Mouse (Mus musculus) c-Kit-negative CD71-positive TER-119-positive erythroid progenitor cells, embryonic 14.5 days (primary cell): ENCODE data around the gene Synj2.
"Not testable (repeated sequence)": the region's sequence is repeated elsewhere in the genome, so short reads cannot be mapped to it uniquely, and the experiment has no call there.

Experiments
- DNase-seq: peaks from one replicate; pipeline ENCODE4 v3.0.0-alpha.2; 2013; ENCODE audit warnings: low read depth, low spot score

The Synj2 gene

DNA sequence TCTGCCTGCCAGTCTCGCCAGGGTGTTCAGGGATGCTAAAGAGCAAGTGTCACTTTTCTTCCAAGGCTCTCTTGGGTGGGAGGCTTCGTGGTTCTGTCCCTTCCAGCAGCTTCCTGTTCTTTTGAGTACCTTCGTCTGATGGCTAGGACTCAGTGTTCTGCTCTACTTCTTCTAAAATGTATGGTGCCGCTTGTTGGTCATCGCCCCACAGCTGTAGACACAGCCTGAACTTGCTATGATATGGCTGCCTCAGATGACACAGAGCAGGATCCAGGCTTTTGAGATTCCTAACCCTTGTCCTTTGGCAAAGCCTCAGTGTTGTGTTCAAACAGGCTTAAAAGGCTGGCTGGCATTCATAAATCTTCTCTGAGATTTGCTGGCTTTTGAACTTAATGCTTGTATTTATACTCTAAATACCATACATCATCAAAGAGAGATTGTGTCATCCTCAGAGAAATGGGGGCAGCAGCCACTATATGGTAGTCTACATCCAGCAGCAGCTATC is 58.0 kb downstream of the Synj2 start:
- DNase-seq, result no peak

DNA sequence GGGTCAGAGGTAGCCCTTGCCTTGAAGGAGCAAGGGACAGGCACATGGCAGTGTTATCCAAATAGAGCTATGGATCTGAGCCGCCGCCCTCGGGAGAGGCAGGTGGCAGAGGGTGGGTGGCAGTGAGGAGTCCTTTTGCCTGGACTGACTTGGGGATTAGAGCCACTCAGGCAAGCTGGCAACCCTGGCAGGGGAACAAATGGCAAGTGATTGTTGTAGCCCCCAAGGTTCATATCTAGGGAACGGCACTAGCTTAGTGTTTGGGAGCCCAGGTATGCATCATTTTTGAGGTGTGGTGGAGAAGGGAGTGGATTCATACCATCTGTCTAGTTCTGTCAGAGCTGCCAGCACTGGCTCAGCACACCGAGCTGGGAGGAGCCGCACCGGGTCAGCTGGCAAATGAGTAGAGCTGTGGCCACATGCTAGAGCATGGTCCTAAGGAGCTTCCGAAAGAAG is 59.8 kb downstream of the Synj2 start:
- DNase-seq, result no peak

DNA sequence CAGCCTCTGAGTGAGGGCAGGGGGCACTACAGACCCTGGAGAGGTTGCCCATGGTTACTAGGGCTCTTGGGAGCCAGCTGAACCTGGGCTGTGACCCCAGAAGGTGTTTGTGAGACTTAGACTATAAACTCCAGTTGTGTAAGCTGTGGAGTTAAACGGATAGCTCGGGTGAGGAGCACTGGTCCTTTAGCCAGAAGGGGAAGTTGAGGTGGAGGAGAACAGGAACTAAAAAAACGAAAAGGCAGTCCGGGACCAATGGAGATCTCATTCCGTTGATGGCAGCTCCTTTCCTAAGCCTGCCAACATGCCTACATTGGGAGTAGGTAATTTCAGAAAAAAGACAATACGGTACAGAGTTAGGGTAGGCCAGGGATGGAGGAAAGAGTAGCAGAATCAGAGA is 60.3 kb downstream of the Synj2 start:
- DNase-seq, result no peak

DNA sequence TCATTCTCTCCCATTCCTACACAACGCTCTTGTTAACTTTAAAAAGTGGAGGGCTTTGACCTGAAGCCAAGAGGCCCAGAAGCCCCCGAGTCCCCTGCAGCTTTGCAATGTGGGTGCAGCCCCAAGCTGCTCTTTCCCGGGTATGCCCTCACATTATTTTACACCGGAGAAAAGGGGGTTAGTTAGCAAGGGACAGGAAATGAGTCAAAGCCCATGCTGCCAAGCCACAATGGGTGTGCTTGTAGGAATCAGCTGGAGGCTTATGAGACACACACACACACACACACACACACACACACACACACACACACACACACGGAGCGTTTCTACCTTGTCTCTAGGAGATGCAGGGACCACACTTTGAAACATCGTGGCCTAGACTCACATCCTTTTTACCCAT is 60.8 kb downstream of the Synj2 start:
- DNase-seq, result no peak

DNA sequence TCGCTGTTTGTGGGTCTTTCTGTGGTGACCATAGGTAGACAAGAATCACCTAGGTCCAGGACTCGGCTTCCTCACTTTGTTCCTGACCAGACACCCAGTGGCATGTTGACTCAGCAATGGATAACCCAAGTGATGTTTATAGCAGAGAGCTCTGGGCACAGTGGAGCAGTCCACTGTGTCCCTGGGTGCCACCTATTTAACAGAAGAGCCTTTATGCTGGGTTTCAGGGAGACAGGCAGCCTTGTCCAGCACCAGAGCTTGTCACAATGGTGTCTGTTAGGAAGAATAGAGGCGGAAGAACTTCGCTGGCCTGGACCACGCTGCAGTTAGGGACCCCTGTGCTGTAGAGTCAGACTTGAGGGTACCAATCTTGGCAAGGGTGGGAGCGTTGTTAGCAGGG is 61.5 kb downstream of the Synj2 start:
- no peak for DNase-seq

DNA sequence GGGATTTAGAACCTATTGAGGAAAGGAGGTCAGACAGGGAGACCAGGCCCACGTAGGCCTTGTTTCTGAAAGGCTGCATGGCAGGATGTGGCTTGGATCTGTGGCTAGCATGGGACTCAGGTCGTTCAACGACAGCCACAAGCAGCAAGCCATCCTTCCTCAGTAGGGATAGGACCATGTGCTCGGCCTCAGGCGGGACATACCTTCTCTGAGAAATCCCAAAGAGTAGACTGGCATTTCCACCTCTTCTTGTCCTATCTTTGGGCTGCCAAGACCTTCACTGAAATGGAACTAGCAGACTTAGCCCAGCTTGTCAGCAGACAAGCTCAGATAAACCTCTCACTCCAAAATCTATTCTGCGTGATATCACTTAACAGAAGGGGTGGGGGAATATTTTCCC is 62.6 kb downstream of the Synj2 start:
- DNase-seq, result no peak

DNA sequence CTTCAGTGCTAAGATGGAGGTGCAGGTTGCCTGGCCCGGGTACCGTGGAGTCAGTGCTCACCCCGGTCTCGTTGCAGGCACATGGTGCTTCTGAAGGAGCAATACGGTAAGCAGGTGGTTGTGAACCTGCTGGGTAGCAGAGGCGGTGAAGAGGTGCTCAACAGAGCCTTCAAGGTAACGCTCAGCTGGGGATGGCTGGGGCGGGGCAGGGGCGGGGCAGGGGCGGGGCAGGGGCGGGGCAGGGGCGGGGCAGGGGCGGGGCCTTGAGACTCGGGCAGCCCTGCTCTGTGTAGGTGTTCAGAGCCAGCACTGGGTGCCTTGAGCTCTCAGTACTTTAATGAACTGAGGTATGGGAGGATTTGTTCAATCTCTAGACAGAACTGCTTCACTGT is 64.2 kb downstream of the Synj2 start:
- DNase-seq, result no peak

DNA sequence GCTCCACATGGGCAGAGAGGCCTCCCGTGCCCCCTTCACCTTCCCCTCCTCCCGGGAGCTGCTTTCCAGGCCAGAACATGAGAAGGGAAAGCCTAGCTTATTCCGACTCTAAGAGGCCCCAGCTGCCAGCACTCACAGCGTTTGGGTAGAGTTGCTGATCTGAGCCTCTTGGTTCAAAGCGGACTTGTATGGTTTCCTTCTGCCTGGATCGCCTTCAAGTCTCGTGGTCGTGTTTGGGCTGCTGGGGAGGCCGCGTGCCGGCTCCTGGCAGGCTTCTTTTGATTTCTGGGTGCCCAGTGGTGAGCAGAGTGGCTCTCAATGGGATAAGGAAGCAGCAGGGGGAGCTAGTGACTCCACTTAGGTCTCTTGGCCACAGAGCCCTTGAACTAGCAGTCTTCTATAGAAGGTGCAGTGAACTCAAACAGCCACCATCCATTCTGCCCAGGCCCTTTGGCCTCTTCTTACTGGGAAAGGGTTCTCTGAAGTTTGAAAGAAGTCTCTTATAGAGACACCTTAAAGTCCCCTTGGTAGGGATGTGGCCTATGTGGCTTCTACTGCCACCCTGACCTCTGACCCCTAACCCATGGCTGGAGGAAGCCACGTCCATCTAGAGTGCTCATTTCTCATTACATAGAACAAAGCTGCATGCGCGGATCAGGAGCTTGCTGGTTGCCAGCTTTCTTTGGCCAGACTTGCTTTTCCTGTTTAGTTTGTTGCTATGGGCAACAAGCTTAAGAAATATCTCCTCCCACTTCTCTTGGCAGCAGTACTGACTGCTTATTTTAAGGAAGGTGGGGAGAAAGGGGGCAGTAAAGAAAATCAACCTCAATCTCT is 64.8 kb downstream of the Synj2 start:
- DNase-seq, result no peak

DNA sequence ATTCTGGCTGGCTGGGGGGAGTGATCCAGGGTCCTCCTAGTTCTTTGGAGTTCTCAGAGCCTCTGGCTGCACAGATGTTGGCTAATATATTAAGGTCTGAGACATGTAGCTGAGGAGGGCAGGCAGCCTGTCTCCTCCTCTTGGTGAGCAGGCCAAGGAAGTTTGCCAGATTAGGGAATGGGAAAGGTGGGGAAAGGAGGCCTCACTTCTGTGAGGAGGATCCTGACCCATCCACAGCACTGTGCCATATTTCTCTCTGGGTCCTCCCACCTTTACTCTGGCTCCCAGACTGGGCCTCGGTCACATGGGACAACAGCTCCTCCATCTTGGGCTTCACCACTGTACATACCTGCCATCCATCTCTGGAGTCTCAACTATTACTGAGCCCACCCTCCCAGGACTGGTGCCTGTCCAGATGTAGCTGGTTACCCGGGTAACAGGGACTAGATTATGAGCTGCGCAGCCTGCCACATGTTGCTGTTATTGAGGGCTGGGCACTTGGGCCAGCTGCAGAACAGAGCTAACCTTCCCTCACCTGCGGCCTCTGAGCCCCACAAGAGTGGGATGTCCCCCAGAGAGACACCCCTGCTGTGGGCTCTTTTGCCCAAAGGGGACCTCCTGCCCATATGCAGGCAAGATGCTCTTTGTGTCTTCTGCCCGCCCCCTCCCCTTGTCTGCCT is 66.2 kb downstream of the Synj2 start:
- DNase-seq, result no peak

DNA sequence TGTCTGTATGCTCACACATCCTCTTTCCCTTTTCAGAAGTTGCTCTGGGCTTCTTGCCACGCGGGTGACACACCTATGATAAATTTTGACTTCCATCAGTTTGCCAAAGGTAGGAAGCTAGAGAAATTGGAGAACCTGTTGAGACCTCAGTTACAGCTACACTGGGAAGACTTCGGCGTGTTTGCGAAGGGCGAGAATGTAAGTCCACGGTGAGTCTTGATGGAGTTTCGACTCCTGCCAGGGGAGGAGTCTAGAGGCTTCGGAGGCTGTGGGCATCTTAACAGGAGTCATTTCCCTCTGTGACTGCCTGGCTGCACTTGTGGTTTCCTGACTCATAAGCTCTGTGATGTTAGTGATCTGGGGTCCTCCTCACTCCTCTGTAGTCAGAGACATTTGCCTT is 66.8 kb downstream of the Synj2 start:
- DNase-seq, result no peak

DNA sequence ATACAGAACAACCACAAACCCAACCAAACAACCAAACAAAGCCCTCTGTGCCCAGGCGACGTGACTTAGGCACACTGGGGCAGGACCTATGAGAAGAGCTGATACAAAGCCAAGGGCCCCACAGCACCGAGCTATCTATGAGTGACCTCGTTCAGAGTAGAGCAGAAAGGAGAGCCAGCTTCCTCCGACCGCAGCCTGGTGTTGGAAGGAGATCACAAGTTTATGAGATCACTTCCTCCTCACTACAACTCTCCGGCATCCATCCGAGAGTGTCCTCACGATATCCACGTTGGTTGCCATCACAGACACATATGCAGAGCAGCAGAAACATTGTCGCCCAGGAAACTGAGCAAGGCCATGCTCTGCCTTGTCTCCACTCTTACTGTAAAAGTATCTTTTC is 67.5 kb downstream of the Synj2 start:
- DNase-seq, result no peak

DNA sequence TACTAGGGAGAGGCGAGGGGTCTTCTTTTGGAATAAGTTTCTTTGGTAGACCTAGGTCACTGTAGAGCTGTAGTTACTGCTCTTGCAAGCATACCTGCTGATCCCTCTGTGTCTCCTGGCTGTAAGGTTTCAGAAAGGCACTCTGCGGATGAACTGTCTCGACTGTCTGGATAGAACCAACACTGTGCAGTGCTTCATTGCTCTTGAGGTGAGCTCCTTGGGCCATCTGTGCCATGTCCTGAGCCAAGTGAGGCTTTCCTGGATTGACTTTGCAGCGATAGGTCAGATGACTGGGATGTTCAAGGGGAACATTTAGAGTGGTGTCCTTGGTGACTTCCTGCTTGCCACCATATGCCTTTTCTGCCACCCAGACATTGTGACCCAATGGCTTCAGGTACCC is 68.5 kb downstream of the Synj2 start:
- no peak for DNase-seq

DNA sequence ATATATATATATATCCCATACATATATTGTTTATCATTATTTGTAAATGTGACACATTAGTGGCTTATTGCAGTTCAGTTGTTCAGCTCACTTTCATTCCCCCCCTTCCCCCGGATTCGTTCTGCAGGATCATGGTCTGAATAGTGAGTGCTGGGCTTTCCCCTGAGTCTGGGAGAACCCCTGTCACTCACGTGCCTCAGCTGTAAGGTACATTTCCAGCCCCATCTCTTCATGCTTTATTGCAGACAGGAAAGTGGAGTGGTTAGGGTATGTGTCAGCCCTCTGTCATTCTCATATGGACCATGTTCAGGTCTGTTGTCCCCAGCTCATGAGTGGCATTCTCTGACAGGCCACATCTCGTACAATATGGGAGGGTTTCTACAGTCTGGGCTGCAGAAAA is 72.0 kb downstream of the Synj2 start:
- DNase-seq, result no peak

DNA sequence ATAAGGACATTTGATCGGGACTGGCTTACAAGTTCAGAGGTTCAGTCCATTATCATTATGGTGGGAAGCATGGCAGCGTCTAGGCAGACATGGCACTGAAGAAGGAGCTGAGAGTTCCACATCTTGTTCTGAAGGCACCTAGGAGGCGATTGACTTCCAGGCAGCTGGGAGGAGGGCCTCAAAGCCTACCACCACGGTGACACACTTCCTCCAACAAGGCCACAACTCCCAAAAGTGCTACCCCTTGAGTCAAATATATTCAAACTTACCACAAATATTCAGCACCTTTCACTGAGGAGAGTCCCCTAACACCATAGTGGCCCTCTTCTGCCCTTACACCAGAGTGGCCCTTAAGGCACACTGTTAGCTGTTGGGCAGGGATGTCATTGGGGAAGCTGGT is 73.9 kb downstream of the Synj2 start:
- no peak for DNase-seq

DNA sequence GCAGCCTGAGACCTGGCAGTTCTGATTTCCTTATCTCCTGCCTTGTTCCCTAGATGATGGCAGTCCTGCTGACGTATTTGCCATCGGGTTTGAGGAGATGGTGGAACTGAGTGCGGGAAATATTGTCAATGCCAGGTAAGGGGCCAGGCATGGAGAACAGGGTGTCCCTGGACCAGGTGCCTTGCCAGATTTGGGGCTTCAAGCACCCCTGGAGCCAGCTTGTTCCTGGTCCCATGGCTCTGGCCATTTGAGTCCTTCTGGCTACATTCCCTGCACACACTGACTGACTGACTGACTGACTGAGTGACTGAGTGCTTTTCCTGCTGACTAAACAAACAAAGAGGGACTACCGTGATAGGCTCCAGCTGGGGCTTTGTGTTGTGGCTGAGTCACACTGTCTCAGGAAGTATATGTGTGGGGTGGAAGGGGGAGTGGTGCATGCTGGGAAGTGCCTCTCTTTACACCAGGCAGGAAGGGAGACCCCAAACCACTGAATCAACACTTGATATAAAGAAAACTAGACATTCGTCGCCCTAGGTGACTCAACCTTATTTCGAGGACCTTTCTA is 75.2 kb downstream of the Synj2 start:
- no peak for DNase-seq

DNA sequence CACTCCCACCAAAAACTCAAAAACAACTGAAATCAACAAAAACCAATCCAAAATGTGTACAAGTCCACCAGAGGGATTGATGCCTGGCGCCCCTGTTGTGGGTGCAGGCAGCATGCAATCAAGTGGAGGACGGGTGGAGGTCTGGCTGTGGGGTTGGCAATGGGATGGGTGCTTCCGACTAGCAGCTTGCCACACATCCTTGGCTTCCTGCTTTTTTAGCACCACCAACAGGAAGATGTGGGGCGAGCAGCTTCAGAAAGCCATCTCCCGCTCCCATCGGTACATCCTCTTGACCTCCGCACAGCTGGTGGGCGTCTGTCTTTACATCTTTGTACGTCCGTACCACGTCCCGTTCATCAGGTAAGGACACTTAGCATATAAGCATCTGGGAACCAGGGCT is 76.2 kb downstream of the Synj2 start:
- DNase-seq, result no peak

DNA sequence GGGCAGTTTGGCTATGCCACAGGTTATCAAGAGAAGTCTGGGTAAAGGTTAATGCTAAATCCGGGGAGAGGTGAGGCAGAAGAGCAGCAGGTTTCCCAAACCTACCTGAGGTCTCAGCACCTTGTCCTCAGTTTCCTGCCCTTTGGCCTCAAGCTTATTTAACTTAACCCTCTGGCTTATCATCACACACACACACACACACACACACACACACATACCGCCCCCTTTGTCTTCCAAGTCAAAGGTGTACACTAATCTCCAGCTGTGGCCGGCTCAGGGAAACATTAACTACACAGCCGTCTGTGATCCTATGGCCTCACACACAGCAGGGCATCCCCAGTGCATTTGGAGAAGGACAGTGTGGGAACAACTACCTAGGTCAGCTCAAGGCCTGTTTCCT is 77.3 kb downstream of the Synj2 start:
- DNase-seq, result no peak

DNA sequence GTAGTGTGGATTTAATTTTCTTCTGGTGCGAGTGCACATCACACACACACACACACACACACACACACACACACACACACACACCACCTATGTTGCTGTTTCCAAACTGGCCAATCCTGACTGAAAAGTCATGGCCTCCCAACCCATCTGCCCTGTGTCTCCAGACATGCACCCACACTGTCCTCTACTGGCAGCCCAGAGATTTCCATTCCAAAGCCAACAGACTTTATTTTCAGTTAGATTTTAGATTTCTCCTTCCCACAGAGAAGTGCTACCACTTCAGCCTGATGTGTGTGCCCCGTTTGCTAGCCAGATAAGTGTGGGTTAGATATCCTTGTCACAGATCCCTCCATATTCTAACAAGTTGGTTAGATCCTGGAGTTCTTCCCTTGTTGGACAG is 78.7 kb downstream of the Synj2 start:
- DNase-seq, result no peak

DNA sequence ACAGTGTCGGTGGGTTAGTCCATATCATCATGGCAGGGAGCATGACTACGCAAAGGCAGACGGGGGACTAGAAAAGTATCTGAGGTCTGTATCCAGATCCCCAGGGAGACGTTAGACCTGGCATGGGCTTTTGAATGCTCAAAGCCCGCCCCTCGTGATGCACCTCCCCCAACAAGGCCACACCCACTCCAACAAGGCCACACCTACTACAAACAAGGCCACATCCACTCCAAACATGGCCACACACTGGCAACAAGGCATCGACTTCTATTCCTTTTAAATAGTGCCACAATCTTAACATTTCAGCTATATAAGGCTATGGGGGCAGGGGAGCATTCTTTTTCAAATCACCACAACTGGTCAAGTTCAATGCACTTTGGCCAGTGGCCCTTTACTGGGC is 79.6 kb downstream of the Synj2 start:
- DNase-seq, result no peak

DNA sequence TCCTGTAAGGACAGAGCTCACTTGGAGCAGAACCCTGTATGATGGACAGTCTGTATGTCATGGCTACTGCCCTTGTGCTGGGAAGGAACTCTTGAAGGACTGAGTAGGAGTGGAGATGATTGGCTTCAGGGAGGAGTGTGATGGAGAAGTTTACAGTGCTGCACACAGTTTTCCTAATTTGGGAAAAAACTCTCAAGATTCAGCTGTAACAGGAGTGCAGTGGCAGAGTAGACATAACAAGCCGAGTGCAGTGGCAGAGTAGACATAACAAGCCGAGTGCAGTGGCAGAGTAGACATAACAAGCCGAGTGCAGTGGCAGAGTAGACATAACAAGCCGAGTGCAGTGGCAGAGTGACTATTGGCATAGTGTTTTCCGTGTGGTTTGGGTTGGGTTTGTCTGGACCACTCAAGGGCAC is 80.3 kb downstream of the Synj2 start:
- not testable (repeated sequence) for DNase-seq

DNA sequence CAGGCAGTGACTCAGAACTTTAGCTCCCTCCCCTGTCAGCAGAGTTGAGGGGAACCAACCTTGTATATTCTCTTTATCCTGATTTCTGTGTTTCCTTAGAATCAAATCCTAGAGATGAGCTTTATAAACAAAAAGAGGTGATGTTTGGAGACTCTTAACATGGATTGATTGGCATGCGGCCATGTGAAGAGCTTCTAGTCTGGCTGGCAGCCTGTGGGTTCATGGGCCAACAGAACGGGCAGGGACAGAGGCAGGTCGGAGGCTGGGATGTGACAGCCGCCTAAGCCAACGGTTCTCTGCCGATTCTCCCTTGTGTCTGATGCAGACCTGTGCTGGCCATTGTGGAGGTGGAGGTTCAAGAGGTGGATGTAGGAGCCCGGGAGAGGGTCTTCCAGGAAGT is 84.8 kb downstream of the Synj2 start:
- no peak for DNase-seq

DNA sequence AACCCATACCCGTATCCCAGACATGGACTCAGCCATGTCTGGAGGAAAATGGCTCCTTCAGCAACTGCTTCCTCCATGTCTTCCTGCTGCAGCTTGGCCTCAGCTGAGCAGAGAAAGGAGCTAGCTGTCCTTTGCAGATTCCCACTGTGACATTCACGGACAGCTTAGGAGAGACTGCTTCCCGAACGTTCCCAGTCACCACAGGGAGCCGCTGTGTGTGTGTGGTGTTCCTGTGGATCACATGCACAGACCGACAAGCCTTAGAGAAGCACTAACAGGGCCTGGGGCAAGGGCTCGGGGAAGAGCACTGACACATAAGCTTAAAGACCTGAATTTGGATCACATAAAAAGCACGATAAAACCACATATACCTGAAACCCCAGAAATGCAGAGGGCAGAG is 94.6 kb downstream of the Synj2 start:
- DNase-seq, result no peak

DNA sequence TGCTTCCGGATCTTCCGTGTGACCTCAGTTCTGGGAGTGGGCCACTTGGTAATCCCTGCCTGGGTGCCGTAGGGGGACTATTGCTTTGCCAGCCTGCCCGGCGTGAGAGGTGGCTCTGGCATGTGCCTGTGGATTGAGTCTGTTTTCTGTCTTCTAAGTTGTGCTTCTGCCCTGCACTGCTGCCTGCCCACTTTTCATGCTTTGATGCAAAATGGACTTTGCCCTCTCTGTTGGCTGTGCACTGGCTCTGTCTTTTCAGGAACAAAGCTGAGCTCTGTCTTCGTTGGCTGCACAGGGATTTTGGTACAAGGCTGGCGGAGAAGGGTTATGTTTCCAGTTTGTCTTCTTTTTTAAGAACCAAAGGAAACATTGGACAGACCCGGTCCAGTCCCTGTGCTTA is 95.4 kb downstream of the Synj2 start:
- DNase-seq, result no peak
